Mouse (Mus musculus) lung, postnatal 0 days (tissue): ENCODE data around the gene Hap1.

Source experiments
- CTCF ChIP-seq: IDR thresholded peaks from 2 replicates; pipeline ENCODE4 v1.5.1; 2016; ENCODE audit warnings: antibody characterized with exemption, mild to moderate bottlenecking
- EP300 ChIP-seq: IDR thresholded peaks from 2 replicates; pipeline ENCODE4 v1.6.1; 2016; ENCODE audit warnings: antibody characterized with exemption, mild to moderate bottlenecking, control low read depth

DNA sequence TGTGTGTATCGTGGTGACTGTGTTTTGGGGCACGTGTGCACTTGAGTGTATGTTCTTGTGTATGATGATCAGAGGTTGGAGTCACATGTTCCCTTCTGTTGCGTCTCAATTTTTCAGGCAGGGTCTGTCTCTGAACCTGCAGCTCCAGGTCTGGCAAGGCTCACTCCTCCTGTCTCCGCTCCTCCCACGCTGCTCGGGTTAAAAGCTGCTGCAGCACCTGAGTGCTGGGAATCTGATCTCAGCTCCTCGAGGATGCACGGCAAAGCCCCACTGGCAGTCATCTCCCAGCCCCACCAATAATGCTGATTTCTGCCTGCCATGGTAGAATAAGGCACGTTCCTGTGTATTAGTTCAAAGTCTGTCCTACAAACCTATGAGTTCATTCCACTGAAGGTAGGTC is 19.2 kb upstream of the Hap1 start:
- TF ChIP-seq CTCF (no peak), EP300 (no peak)
